Mouse (Mus musculus) midbrain, embryonic 14.5 days (tissue): ENCODE measurements around the gene Mybbp1a. TPM values are rescaled to one million over a fixed set of nuclear protein-coding genes. Genes with fewer than 3 reads are reported as not detected.

Source experiments
- ATAC-seq: fragments of 200-750 bp; cut with Nextera tagmentation; 2 replicates; pipeline ENCODE4 v1.8.0; 2017; ENCODE audit warnings: moderate number of reproducible peaks, moderate library complexity; ENCODE audit not compliant: low FRiP score, low TSS enrichment
- DNase-seq: peaks from one replicate; pipeline ENCODE4 v3.0.0-alpha.2; 2015
- H3K27ac ChIP-seq: fragments of 300-500 bp; sonication (generic); replicated peaks from 2 replicates; pipeline ENCODE4 v1.5.1; 2014; ENCODE audit warnings: mild to moderate bottlenecking, low read depth, low read length, moderate library complexity
- H3K27me3 ChIP-seq: fragments of 300-500 bp; sonication (generic); 2 replicates; pipeline ENCODE4 v1.6.1; 2014; ENCODE audit warnings: low read length, control low read depth, mixed read lengths; ENCODE audit not compliant: control insufficient read depth, insufficient read depth
- H3K36me3 ChIP-seq: fragments of 300-500 bp; sonication (generic); 2 replicates; pipeline ENCODE4 v1.6.1; 2014; ENCODE audit warnings: low read length, control low read depth; ENCODE audit not compliant: control insufficient read depth, insufficient read depth
- H3K4me1 ChIP-seq: fragments of 300-500 bp; sonication (generic); 2 replicates; pipeline ENCODE4 v1.6.1; 2014; ENCODE audit warnings: mild to moderate bottlenecking, antibody characterized with exemption, low read length, control low read depth; ENCODE audit not compliant: control insufficient read depth, insufficient read depth
- H3K4me2 ChIP-seq: fragments of 300-500 bp; sonication (generic); 2 replicates; pipeline ENCODE4 v1.6.1; 2014; ENCODE audit warnings: mild to moderate bottlenecking, low read length, moderate library complexity
- H3K4me3 ChIP-seq: fragments of 300-500 bp; sonication (generic); replicated peaks from 2 replicates; pipeline ENCODE4 v1.5.1; 2014; ENCODE audit warnings: low read depth, low read length
- H3K9ac ChIP-seq: fragments of 300-500 bp; sonication (generic); replicated peaks from 2 replicates; pipeline ENCODE4 v1.6.1; 2014; ENCODE audit warnings: mild to moderate bottlenecking, low read length, moderate library complexity
- H3K9me3 ChIP-seq: fragments of 300-500 bp; sonication (generic); 2 replicates; pipeline ENCODE4 v1.6.1; 2016; ENCODE audit warnings: low read length, control low read depth, mixed read lengths; ENCODE audit not compliant: control insufficient read depth
- WGBS: fragments of 180-500 bp; shearing (Covaris S2); extraction: QIAGEN DNeasy Blood & Tissue Kit; methylation state at CpG from one replicate; pipeline ENCODE4 v1.1.7; 2014; 5-methylcytosine and 5-hydroxymethylcytosine counted together
- polyA plus RNA-seq: library from polyadenylated mRNA; unstranded; fragments of >200 nt; fragmentation: Nextera tagmentation; extraction: Ambion mirVana; gene quantifications from 2 replicates; pipeline ENCODE4 v1.2.1, GENCODE M21; 2014

The Mybbp1a gene
- polyA plus RNA-seq, 1 experiment from 2014 or later: 66.0 TPM

DNA sequence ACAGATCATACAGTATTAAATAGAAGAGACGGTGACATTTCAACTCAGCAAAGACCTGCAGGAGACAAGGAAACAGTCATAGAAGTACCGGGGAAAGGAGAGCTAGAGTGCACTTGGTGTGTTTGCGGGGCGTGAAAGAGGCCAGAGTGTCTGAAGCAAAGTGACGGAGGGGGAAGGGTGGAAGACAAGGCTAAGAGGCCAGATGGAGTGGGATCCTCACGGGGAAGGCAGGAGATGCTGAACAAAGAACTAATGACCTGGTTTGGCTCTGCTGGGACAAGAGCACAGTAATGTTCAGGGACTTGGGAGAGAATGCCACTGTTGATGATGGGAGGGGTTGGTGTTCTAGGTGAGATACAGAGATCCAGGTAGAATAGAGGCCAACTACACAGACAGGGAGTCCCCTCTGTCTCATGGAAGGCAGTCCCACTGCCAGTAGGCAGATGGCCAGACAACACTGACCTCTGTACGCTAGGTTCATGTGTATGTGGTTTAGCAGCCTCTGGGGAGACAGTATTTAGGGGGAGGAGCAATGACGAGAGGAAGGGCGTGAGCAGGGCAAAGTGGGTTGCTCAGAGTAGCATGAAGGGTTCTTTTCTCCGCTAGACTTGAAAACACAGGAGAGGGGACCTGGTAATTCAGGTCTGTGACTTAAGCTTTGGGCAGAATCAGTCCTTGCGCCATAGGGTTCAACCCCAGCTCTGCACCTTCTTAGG, 25.0 kb downstream of the Mybbp1a start:
- DNase-seq (no peak), ATAC-seq (no peak)
- Histone ChIP-seq H3K27ac (no peak overlapping the region), H3K9me3 (no peaks in the 10 kb centered on the region), H3K36me3 (peaks cover 9% of the 10 kb centered on the region), H3K4me2 (no peak overlapping the region), H3K27me3 (no peaks in the 10 kb centered on the region), H3K4me3 (no peak overlapping the region), H3K4me1 (0 out of 2 replicates have a peak, but pooled peaks cover 6% of the 10 kb centered on the region), H3K9ac (no peak overlapping the region)
- WGBS: 67% methylated on average over 11 of the region's 11 CpGs

DNA sequence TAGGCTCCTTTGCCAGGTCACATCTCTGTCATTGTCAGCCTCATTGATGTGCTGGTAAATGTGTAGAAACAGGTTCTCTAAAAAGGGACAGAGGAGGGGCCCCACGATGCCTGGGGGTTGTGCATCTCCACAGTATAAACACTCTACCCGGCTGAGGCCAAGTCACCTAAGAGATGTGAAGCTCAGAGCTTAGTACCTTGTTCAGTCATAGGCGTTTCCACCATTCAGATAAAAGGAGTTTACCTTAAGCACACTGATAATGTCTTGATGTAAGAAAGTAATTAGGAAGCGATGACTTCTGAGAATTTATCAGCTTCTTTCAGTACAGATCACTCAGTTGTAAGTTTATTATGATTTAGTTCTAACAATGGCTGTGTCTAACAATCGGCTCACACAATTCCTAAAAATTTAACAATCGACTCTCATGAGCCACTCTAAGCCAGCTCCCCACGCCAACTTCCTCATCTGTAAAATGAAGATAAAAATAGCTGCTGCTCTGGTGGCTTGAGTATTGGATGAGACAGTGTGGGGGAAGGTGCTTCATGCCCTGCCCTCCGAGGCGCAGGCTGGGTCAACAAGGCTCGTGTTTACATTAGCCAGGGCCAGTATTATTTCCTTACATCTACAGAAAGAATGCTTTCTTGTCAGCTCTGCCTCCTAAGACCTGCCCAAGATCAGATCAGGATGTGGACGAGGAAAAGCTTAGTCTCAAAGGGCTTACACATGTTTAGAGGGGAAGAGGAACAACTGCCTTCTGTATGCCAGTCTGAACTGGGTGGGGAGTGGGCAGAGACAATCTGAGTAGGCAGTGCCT, 25.7 kb downstream of the Mybbp1a start:
- Histone ChIP-seq H3K9ac (no peak overlapping the region), H3K4me3 (no peak overlapping the region), H3K36me3 (peaks cover 7% of the 10 kb centered on the region), H3K4me2 (no peak overlapping the region), H3K27me3 (no peaks in the 10 kb centered on the region), H3K4me1 (0 out of 2 replicates have a peak, but pooled peaks cover 6% of the 10 kb centered on the region), H3K9me3 (no peaks in the 10 kb centered on the region), H3K27ac (peak overlapping the region; percentile 26; the same call in 1 of the 2 replicates)
- DNase-seq (no peak), ATAC-seq (no peak)
- WGBS: 68% methylated on average over 11 of the region's 11 CpGs

DNA sequence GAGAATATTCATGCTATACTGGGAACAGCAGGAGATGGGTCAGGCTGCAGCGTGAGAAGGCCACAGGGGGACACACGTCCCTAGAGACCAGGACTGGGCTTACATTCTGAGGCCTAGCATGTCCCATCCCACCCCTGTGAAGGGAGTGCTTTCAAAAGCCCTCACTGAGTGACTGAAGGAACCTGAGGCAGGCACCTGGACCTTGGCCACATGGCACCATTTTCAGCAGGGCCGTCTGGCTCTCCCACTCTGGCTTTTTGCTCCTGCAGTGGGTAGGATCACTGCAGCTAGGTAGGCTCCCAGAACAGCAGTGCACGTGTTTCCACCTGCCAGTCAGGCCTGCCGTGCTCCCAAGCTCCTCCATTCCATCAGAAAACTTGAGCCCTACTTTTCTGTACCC, 27.4 kb downstream of the Mybbp1a start:
- 69% methylated on average over 5 of the region's 5 CpGs for WGBS

DNA sequence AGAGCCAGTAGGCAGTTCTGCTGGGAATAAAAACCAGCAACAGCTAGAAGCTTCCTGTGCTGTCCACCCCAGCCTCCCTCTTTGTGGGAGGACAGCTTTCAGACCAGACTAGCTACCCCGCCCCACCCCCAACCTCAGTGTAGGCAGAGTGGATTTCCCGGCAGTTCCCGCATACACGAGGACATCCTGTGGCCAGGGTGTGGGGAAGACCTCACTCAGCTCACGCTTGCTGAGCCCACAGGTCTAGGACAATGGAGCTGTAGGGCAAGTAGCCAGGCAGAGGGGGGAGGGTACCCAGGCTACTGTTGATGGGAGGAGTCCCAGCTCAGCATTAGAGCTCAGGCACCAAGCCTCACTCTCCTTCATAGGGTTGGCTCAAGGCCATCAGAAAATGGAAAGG, 28.1 kb downstream of the Mybbp1a start:
- H3K27me3 ChIP-seq: no peaks in the 10 kb centered on the region
- no peak overlapping the region for H3K4me2 ChIP-seq
- H3K9me3 ChIP-seq: no peaks in the 10 kb centered on the region
- 30% methylated on average over 5 of the region's 5 CpGs for WGBS
- 0 out of 2 replicates have a peak overlapping the region, but pooled peaks have one; percentile 26 for H3K27ac ChIP-seq
- ATAC-seq (peak; percentile 43; the same call in 1 of the 2 replicates), DNase-seq (peak; percentile 65)
- no peak overlapping the region for H3K9ac ChIP-seq
- peaks cover 6% of the 10 kb centered on the region; the same call in 1 of the 2 replicates for H3K36me3 ChIP-seq
- H3K4me1 ChIP-seq: 0 out of 2 replicates have a peak, but pooled peaks cover 2% of the 10 kb centered on the region
- H3K4me3 ChIP-seq: no peak overlapping the region

More for the DNA sequence above, 27.4 kb downstream of the Mybbp1a start:
- no peak for ATAC-seq
- Histone ChIP-seq H3K9ac (no peak overlapping the region), H3K36me3 (peaks cover 6% of the 10 kb centered on the region; the same call in 1 of the 2 replicates), H3K27me3 (no peaks in the 10 kb centered on the region), H3K27ac (no peak overlapping the region), H3K4me1 (0 out of 2 replicates have a peak, but pooled peaks cover 2% of the 10 kb centered on the region), H3K4me2 (no peak overlapping the region), H3K9me3 (no peaks in the 10 kb centered on the region), H3K4me3 (no peak overlapping the region)
- DNase-seq: no peak

DNA sequence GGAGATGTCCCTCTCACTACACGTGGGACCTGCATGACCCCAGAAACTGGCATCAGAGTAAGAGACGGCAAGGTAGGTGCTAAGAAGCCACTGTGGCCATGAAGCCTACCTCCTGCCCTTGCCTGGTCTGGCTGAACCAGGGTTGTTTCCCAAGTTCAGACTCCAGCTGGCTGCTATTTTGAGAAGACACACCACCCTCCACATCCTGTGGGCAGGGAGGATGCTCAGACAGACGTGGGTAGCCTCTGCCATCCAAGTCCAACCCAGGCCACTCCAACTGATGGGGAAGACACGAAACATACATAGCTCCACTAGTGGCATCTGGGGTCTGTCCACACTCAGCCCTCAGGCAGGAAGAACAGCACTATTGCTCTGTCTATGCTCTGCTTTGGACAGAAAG, 28.8 kb downstream of the Mybbp1a start:
- DNase-seq (no peak), ATAC-seq (no peak)
- H3K9ac ChIP-seq: no peak overlapping the region
- H3K27ac ChIP-seq: no peak overlapping the region
- no peak overlapping the region for H3K4me3 ChIP-seq
- no peaks in the 10 kb centered on the region for H3K27me3 ChIP-seq
- no peaks in the 10 kb centered on the region for H3K9me3 ChIP-seq
- no peak overlapping the region for H3K4me2 ChIP-seq
- WGBS: 74% methylated on average over 4 of the region's 4 CpGs
- H3K4me1 ChIP-seq: 0 out of 2 replicates have a peak, but pooled peaks cover 2% of the 10 kb centered on the region
- H3K36me3 ChIP-seq: peaks cover 6% of the 10 kb centered on the region; the same call in 1 of the 2 replicates

DNA sequence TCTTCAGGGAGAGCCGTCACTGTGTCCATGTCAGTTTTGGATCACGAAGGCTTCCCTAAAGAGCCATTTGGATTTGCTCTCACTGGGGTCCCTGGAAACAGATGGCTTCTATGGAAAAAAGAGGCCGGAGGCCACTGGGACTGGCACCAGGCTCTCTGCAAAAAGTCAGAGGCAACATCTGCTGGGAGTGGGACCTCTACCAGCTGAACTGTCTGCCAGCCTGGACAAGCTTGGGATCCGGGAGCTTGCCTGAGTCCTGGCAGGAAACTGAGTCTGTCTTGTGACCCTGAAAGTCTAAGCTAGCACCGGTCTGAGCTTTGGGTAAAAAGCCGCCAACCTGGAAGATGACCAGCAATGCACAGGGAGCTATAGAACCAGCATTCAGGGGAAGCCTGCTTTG, 30.2 kb downstream of the Mybbp1a start:
- no peak overlapping the region for H3K4me2 ChIP-seq
- H3K4me1 ChIP-seq: 0 out of 2 replicates have a peak, but pooled peaks cover 2% of the 10 kb centered on the region
- no peak for DNase-seq
- H3K9ac ChIP-seq: no peak overlapping the region
- H3K27ac ChIP-seq: no peak overlapping the region
- no peaks in the 10 kb centered on the region for H3K9me3 ChIP-seq
- no peak overlapping the region for H3K4me3 ChIP-seq
- WGBS: 76% methylated on average over 6 of the region's 6 CpGs
- H3K27me3 ChIP-seq: no peaks in the 10 kb centered on the region
- peaks cover 3% of the 10 kb centered on the region; the same call in 1 of the 2 replicates for H3K36me3 ChIP-seq
- no peak for ATAC-seq

DNA sequence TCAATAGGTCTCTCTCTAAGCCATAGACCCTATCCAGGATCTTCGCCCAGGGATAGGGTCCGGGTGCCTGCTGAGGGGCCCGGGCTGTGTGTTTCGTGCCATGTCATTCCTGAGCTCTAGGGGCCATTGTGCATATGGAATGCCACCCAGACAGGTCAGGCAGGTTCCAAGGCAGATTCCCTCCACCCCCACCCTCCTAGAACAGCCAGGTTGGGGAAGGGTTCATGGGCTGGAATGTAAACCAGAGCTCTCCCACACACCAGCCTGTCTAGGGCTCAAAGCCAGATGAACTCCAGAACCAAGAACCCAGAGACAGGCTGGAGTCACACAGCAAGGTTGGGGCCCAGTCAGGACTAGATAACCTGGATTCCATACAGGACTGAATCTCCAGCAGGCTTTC, 32.4 kb downstream of the Mybbp1a start:
- peaks cover 3% of the 10 kb centered on the region; the same call in 1 of the 2 replicates for H3K36me3 ChIP-seq
- H3K9ac ChIP-seq: no peak overlapping the region
- H3K27ac ChIP-seq: no peak overlapping the region
- H3K27me3 ChIP-seq: no peaks in the 10 kb centered on the region
- H3K4me2 ChIP-seq: no peak overlapping the region
- peaks cover 9% of the 10 kb centered on the region; the same call in 1 of the 2 replicates for H3K4me1 ChIP-seq
- no peak for ATAC-seq
- H3K9me3 ChIP-seq: no peaks in the 10 kb centered on the region
- no peak overlapping the region for H3K4me3 ChIP-seq
- WGBS: 88% methylated on average over 4 of the region's 4 CpGs
- DNase-seq: no peak

DNA sequence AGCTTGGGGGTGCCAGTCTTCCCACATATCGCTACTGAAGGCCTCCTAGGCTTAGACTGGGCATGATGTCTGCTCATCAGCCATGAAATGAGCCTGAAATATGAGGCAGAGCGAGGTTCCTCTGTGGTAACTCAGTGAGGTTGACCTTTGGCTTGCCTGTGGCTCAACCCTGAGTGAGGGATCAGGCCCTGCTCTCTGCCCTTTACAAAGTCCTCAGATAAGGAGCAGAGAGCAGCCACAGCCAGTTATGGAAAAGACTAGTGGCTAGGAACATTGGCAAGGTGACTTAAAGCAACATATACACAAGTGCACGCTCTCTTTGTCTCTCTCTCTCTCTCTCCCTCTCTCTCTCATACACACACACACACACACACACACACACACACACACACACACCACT, 33.8 kb downstream of the Mybbp1a start:
- DNase-seq (no peak), ATAC-seq (no peak)
- no peaks in the 10 kb centered on the region for H3K9me3 ChIP-seq
- no peak overlapping the region for H3K27ac ChIP-seq
- H3K27me3 ChIP-seq: no peaks in the 10 kb centered on the region
- peaks cover 3% of the 10 kb centered on the region; the same call in 1 of the 2 replicates for H3K36me3 ChIP-seq
- no peak overlapping the region for H3K4me2 ChIP-seq
- H3K9ac ChIP-seq: no peak overlapping the region
- 83% methylated on average over 3 of the region's 3 CpGs for WGBS
- H3K4me1 ChIP-seq: peaks cover 9% of the 10 kb centered on the region; the same call in 1 of the 2 replicates
- no peak overlapping the region for H3K4me3 ChIP-seq
